Mouse (Mus musculus) hindbrain, embryonic 14.5 days (tissue): ENCODE results near the gene Tbata. TPM values are rescaled to one million over a fixed set of nuclear protein-coding genes. Genes with fewer than 3 reads are reported as not detected.
A peak's percentile ranks its signal among the peaks of the same experiment; 100 is the strongest.

ENCODE experiments used
- ATAC-seq: fragments of 200-750 bp; cut with Nextera tagmentation; 2 replicates; pipeline ENCODE4 v1.8.0; 2017; ENCODE audit warnings: moderate number of reproducible peaks, mild to moderate bottlenecking, moderate TSS enrichment, moderate library complexity; ENCODE audit not compliant: low FRiP score
- DNase-seq: peaks from one replicate; pipeline ENCODE4 v3.0.0-alpha.2; 2015; ENCODE audit warnings: low spot score
- H3K27ac ChIP-seq: fragments of 300-500 bp; sonication (generic); 2 replicates; pipeline ENCODE4 v1.5.1; 2014; ENCODE audit warnings: mild to moderate bottlenecking, moderate library complexity
- H3K27me3 ChIP-seq: fragments of 300-500 bp; sonication (generic); 2 replicates; pipeline ENCODE4 v1.6.1; 2014; ENCODE audit warnings: mild to moderate bottlenecking, low read length, mixed read lengths; ENCODE audit not compliant: control insufficient read depth, insufficient read depth
- H3K36me3 ChIP-seq: fragments of 300-500 bp; sonication (generic); replicated peaks from 2 replicates; pipeline ENCODE4 v1.6.1; 2014; ENCODE audit not compliant: control insufficient read depth, insufficient read depth
- H3K4me1 ChIP-seq: fragments of 300-500 bp; sonication (generic); replicated peaks from 2 replicates; pipeline ENCODE4 v1.6.1; 2014; ENCODE audit warnings: antibody characterized with exemption, low read length, mixed read lengths; ENCODE audit not compliant: control insufficient read depth, insufficient read depth
- H3K4me2 ChIP-seq: fragments of 300-500 bp; sonication (generic); replicated peaks from 2 replicates; pipeline ENCODE4 v1.6.1; 2014; ENCODE audit warnings: mild to moderate bottlenecking, moderate library complexity
- H3K4me3 ChIP-seq: fragments of 300-500 bp; sonication (generic); replicated peaks from 2 replicates; pipeline ENCODE4 v1.5.1; 2014; ENCODE audit warnings: mild to moderate bottlenecking, low read length
- H3K9ac ChIP-seq: fragments of 300-500 bp; sonication (generic); 2 replicates; pipeline ENCODE4 v1.6.1; 2014
- H3K9me3 ChIP-seq: fragments of 300-500 bp; sonication (generic); 2 replicates; pipeline ENCODE4 v1.6.1; 2016; ENCODE audit warnings: low read length; ENCODE audit not compliant: control insufficient read depth
- WGBS: fragments of 180-500 bp; shearing (Covaris S2); extraction: QIAGEN DNeasy Blood & Tissue Kit; methylation state at CpG from one replicate; pipeline ENCODE4 v1.1.7; 2014; 5-methylcytosine and 5-hydroxymethylcytosine counted together
- polyA plus RNA-seq: library from polyadenylated mRNA; unstranded; fragments of >200 nt; fragmentation: Nextera tagmentation; extraction: Ambion mirVana; gene quantifications from 2 replicates; pipeline ENCODE4 v1.2.1, GENCODE M21; 2014

Tbata gene
- polyA plus RNA-seq, 1 experiment from 2014 or later: not detected

GRCm38 (mm10) chr10:61145766-61146118 lies 26.0 kb upstream of the Tbata start:
- ATAC-seq (no peak), DNase-seq (no peak)
- Histone ChIP-seq H3K27ac (peak overlapping the region; percentile 92), H3K36me3 (peaks cover 14% of the 10 kb centered on the region), H3K9ac (peak overlapping the region; percentile 92), H3K4me1 (peaks cover 20% of the 10 kb centered on the region), H3K4me3 (peak overlapping the region; percentile 76), H3K9me3 (no peaks in the 10 kb centered on the region), H3K27me3 (no peaks in the 10 kb centered on the region), H3K4me2 (peak overlapping the region; percentile 69)
- 1% methylated on average over 3 of the region's 3 CpGs for WGBS

DNA sequence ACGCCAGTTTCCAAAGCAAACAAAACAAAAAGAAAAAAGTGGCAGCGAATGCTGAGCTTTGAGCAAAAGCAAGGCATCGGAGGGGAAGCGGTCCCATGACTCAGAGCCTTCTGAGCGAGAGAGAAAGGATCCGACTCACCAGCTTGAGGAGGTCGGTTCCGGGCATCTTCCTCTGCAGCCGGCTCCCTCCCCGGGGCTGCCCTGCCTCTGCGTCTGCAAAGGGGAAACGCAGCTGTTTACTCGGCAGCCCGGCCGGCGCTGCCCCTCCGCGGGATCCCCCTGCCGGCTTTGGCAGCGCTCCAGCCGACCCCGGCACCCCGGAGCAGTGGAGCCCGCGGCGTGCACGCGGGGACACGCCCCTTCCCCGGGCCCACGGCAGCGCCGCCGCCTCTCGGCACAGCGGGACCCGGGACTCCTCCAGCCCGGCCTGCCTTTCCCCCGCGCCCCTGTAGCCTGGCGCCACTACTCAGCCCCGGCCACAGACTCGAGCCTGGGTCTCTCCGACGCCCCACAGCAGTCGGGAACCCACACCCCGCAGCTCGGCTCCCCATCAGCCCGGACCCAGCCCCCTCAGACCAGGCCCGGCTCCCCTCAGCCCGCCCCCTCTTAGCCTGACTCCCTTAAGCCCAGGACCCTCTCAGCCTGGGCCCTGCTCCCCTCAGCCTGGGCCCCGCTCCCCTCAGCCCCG lies 25.5 kb upstream of the Tbata start:
- peak overlapping the region; percentile 76 for H3K4me3 ChIP-seq
- ATAC-seq: peak; percentile 64
- peak overlapping the region; percentile 92 for H3K27ac ChIP-seq
- DNase-seq: peak; percentile 72
- peaks cover 20% of the 10 kb centered on the region for H3K4me1 ChIP-seq
- peaks cover 12% of the 10 kb centered on the region for H3K36me3 ChIP-seq
- 1% methylated on average over 47 of the region's 53 CpGs for WGBS
- peak overlapping the region; percentile 69 for H3K4me2 ChIP-seq
- H3K27me3 ChIP-seq: no peaks in the 10 kb centered on the region
- H3K9ac ChIP-seq: peak overlapping the region; percentile 92
- H3K9me3 ChIP-seq: no peaks in the 10 kb centered on the region

DNA sequence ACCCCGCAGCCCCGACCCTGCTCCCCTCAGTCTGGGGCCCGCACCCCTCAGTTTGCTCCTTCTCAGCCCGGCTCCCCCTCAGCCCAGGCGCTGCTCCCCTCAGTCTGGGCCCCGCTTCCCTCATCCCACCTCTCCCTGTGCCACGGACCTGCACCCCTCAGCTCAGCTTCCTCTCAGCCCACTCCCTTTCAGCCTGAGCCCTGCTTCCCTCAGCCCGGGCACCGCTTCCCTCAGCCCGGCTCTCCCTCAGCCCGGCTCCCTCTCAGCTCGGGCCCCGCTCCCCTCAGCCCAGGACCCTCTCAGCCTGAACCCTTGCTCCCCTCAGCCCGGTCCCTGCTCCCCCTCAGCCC lies 25.0 kb upstream of the Tbata start:
- peak overlapping the region; percentile 69 for H3K4me2 ChIP-seq
- H3K36me3 ChIP-seq: peaks cover 7% of the 10 kb centered on the region; the same call in 1 of the 2 replicates
- ATAC-seq (peak; percentile 61), DNase-seq (no peak)
- peak overlapping the region; percentile 92 for H3K27ac ChIP-seq
- H3K9ac ChIP-seq: peak overlapping the region; percentile 92
- 0% methylated on average over 13 of the region's 14 CpGs for WGBS
- peaks cover 20% of the 10 kb centered on the region for H3K4me1 ChIP-seq
- no peaks in the 10 kb centered on the region for H3K27me3 ChIP-seq
- H3K4me3 ChIP-seq: peak overlapping the region; percentile 76
- no peaks in the 10 kb centered on the region for H3K9me3 ChIP-seq

DNA sequence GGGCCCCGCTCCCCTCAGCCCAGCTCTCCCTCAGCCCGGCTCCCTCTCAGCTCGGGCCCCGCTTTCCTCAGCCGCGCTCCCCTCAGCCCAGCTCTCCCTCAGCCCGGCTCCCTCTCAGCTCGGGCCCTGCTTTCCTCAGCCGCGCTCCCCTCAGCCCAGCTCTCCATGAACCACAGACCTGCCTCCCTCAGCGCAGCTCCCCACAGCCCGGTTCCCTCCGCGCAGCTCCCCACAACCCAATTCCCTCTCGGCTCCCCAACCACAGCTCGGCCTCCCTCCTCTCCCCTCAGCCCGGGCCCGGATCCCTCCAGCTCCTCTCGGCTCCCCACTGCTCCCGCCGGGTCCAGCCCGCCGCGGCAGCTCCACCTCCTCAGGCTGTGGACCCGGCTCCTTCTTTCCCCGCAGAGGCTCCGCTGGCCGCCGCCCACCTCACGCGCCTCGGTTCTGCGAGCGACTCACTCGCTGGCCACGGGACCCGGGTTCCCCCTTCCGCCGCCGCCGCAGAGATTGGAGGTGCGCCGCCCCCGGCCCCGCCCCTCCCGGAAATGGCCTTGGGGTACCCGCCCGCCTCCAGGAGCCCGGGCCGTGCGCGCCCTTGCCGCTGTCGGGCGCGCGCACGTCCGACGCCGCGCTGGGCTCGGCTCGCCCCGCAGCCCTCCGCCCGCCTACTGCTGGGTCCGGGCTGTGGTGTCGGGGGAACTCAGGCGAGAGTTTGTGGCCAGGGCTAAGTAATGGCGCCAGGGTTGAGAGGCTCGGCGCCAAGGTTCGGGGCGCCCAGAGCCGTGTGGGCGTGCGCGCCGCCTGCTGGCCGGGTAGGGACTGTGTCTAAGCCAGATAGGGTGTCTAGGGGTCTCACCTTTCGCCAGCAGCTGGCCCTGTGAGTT lies 24.4 kb upstream of the Tbata start, which contains the start of gene Sgpl1:
Gene Sgpl1, minus strand, starts transcription at position 547 of the 884 bp plus-strand sequence.
- ATAC-seq (peak; percentile 87), DNase-seq (peak; percentile 89)
- no peaks in the 10 kb centered on the region for H3K27me3 ChIP-seq
- no peaks in the 10 kb centered on the region for H3K9me3 ChIP-seq
- peaks cover 20% of the 10 kb centered on the region for H3K4me1 ChIP-seq
- under 1% methylated on average over 82 of the region's 82 CpGs for WGBS
- H3K27ac ChIP-seq: peak within 1 kb of the TSS; percentile 92
- peak within 1 kb of the TSS; percentile 69 for H3K4me2 ChIP-seq
- H3K36me3 ChIP-seq: peaks cover 7% of the 10 kb centered on the region; the same call in 1 of the 2 replicates
- H3K9ac ChIP-seq: peak within 1 kb of the TSS; percentile 92
- H3K4me3 ChIP-seq: peak within 1 kb of the TSS; percentile 76

GRCm38 (mm10) chr10:61149476-61149875 lies 22.3 kb upstream of the Tbata start:
- 80% methylated on average over 3 of the region's 3 CpGs for WGBS
- Histone ChIP-seq H3K27me3 (no peaks in the 10 kb centered on the region), H3K4me2 (no peak overlapping the region), H3K4me1 (peaks cover 11% of the 10 kb centered on the region), H3K9ac (no peak overlapping the region), H3K4me3 (no peak overlapping the region), H3K27ac (no peak overlapping the region), H3K9me3 (no peaks in the 10 kb centered on the region), H3K36me3 (no peaks in the 10 kb centered on the region)
- ATAC-seq: no peak
- DNase-seq: no peak

GRCm38 (mm10) chr10:61150616-61151015 lies 21.1 kb upstream of the Tbata start:
- Histone ChIP-seq H3K4me1 (peaks cover under 1% of the 10 kb centered on the region; the same call in 1 of the 2 replicates), H3K27ac (no peak overlapping the region), H3K36me3 (no peaks in the 10 kb centered on the region), H3K9ac (no peak overlapping the region), H3K27me3 (no peaks in the 10 kb centered on the region), H3K4me2 (no peak overlapping the region), H3K4me3 (no peak overlapping the region), H3K9me3 (no peaks in the 10 kb centered on the region)
- 56% methylated on average over 6 of the region's 6 CpGs for WGBS
- DNase-seq (no peak), ATAC-seq (no peak)

- Histone ChIP-seq H3K4me1 (no peaks in the 10 kb centered on the region), H3K36me3 (no peaks in the 10 kb centered on the region), H3K9ac (no peak overlapping the region), H3K9me3 (no peaks in the 10 kb centered on the region), H3K4me3 (no peak overlapping the region), H3K27ac (no peak overlapping the region), H3K4me2 (no peak overlapping the region), H3K27me3 (no peaks in the 10 kb centered on the region)
- ATAC-seq: no peak
- DNase-seq: no peak
These were observed 19.6 kb upstream of the Tbata start for GRCm38 (mm10) chr10:61152131-61152530.

DNA sequence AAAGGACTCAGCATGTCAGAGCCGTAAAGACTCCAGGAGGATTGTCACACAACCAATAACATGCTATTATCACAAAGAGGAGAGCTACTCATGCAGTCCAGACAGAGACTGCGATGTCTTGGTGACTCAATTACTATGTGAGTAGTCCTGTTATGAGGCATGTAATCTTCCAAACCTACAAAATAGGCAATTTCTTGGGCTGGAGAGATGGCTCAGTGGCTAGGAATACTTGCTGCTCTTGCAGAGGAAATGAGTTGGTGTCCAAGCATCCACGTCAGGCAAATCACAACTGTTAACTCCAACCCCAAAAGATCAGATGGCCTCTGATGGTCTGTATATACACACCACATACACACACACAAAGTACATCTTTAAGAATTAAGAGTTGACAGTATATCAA lies 16.1 kb upstream of the Tbata start:
- WGBS: 82% methylated on average over 3 of the region's 3 CpGs

DNA sequence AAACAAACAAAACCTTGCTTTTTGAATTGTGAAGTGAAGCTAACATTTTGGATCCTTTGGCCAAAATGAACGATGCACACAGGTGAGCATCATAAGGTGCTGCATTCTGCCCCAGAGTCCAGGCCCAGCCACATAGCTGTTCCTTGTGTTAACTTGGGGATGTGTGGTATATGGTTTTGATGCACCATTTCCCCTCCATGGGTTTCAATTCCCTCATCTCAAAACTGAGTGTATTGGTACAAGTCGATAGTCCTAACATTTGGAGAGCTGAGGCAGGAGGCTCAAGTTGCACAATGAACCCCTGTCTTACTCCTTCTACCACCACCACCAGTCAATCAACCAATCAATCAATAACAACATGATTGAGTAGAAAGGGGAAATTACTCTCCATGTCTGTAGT lies 15.3 kb upstream of the Tbata start:
- no peaks in the 10 kb centered on the region for H3K27me3 ChIP-seq
- H3K4me3 ChIP-seq: no peak overlapping the region
- DNase-seq: no peak
- WGBS: 96% methylated on average over 2 of the region's 2 CpGs
- no peak for ATAC-seq
- no peak overlapping the region for H3K4me2 ChIP-seq
- H3K27ac ChIP-seq: no peak overlapping the region
- no peak overlapping the region for H3K9ac ChIP-seq
- no peaks in the 10 kb centered on the region for H3K4me1 ChIP-seq
- no peaks in the 10 kb centered on the region for H3K9me3 ChIP-seq
- H3K36me3 ChIP-seq: no peaks in the 10 kb centered on the region

More for the DNA sequence above, 16.1 kb upstream of the Tbata start:
- no peak overlapping the region for H3K4me2 ChIP-seq
- no peak overlapping the region for H3K9ac ChIP-seq
- H3K4me1 ChIP-seq: no peaks in the 10 kb centered on the region
- H3K27ac ChIP-seq: no peak overlapping the region
- DNase-seq (no peak), ATAC-seq (no peak)
- no peaks in the 10 kb centered on the region for H3K36me3 ChIP-seq
- no peak overlapping the region for H3K4me3 ChIP-seq
- no peaks in the 10 kb centered on the region for H3K27me3 ChIP-seq
- H3K9me3 ChIP-seq: no peaks in the 10 kb centered on the region
